Comparison of ENCODE assay signal across 13 mouse cellular contexts in the genomic region with DNA sequence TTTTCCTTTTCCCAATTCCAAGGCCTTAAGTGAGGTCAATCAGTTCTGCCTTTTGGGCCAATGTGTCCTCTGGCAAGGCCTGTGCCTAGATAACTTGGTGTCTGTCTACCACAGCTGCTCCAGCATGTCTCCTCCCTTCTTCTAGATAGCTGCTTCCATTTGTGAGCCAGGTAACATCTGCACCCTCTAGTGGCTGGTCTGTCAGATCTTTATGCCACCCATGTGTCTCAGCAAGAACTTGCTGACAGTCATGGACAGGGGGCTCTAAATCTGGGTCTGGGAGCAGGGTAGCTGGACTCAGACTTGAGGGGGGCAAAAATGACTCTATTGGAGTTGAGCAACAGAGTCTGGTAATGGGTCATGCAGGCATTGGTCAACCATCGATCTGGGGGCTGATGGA.
A peak's percentile ranks its signal among the peaks of the same experiment; 100 is the strongest.
DNase-seq lines count a peak whose midpoint lies in the region; ATAC-seq and TF ChIP-seq lines count a peak whose summit lies in the region.
"Had no signal": no experiment of that assay in that cellular context is flagged by ENCODE, and none has a peak within 500 bp of the region (broad histone marks: within the 10 kb centered on the region; RNA-seq: fewer than 3 reads in every experiment).

No protein-coding gene starts in this region.

- TF ChIP-seq POLR2A in lung, adult 2 months (IDR thresholded peaks at IDR 0.05; ENCODE audit: borderline replicate concordance, extremely low read depth, low read depth, low read length): no peak

- intact Hi-C loops in heart, postnatal 14 days (cut with DNase I): no loop called here

- H3K4me1 ChIP-seq in lung, adult 2 months (ENCODE audit: control insufficient read depth, insufficient read depth, low read length): no peaks in the 10 kb centered on the region
- H3K4me1 ChIP-seq: heart, embryonic 15.5 days; liver, embryonic 15.5 days; midbrain, embryonic 13.5 days; neural tube, embryonic 12.5 days had no signal

- WGBS in lung, adult 2 months: 82% methylated on average over 1 of the region's 1 CpGs

- TF ChIP-seq CTCF in lung, adult 2 months (IDR thresholded peaks at IDR 0.05; ENCODE audit: insufficient read depth, low read length): no peak

- no peak overlapping the region for H3K4me3 ChIP-seq in lung, adult 2 months (replicated peaks; ENCODE audit: extremely low read depth, low read depth, low read length)
- H3K4me3 ChIP-seq: heart, embryonic 15.5 days; liver, embryonic 15.5 days; midbrain, embryonic 13.5 days; neural tube, embryonic 12.5 days had no signal

- DNase-seq in heart, postnatal 4 days: peak; percentile 4
- DNase-seq in heart, postnatal 14 days: no peak
- DNase-seq in lung, postnatal 10 days: peak; percentile 5
- no peak for DNase-seq in lung, adult 2 months
- DNase-seq in R1 (ENCODE audit: low read depth, low spot score): peak; percentile 13
- peak; percentile 24 for DNase-seq in lung, postnatal 36 days
- DNase-seq: layer of hippocampus, postnatal 36 days; retina, postnatal 1 day had no signal

- no peak for ATAC-seq in megakaryocyte-erythroid progenitor cell, adult 5-6 weeks (replicated peaks; ENCODE audit: low FRiP score, low TSS enrichment, poor library complexity, severe bottlenecking)
- ATAC-seq: midbrain, embryonic 13.5 days had no signal

Comparison
In these comparisons a context has a peak if more than half of its experiments do, and no peak if none do; other contexts are left out.
1. DNase-seq: peak in heart, postnatal 4 days (single experiment), lung, postnatal 10 days (single experiment), R1 (single experiment) and lung, postnatal 36 days (single experiment); none in heart, postnatal 14 days (0 of 2) and lung, adult 2 months (single experiment).